Mouse (Mus musculus): ENCODE results near the gene Alox12.
A peak's percentile ranks its signal among the peaks of the same experiment; 100 is the strongest.

Alox12 gene

DNA sequence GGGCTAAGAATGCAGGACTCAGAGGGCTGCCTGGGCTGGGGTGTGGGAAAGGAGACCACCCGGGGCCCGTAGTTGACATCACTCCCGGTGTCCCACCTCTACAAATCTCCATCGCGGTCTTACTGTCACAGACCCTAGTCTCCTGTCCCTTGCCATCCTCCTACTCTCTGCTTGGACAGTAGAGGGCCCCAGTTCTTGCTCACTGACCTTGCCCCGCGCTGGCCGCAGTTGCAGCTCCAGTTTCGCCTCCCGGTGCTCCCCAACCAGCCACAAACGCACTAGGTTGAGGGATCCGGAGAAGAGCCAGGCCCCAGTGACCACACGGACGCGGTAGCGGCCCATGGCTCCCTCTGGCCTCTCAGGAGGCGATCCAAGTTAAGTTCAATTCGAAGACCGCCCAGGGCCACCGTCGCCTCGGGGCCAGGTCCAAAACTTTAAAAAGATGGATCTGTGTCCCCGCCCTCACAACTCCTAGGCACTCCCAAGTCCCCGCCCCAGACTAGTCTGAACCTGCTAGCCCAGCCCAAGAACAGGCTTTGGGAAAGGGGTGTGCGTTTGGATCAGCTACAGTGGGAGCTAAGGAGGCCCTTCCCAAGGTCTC is at the start of gene Alox12:
Gene Alox12 (minus strand): TSS at position 423 of the 601 bp plus-strand sequence.
- peak; percentile 34 to 37 for DNase-seq

- no peak for DNase-seq
Observed at GRCm38 (mm10) chr11:70302293-70302692, 47.1 kb upstream of the Alox12 start.

DNA sequence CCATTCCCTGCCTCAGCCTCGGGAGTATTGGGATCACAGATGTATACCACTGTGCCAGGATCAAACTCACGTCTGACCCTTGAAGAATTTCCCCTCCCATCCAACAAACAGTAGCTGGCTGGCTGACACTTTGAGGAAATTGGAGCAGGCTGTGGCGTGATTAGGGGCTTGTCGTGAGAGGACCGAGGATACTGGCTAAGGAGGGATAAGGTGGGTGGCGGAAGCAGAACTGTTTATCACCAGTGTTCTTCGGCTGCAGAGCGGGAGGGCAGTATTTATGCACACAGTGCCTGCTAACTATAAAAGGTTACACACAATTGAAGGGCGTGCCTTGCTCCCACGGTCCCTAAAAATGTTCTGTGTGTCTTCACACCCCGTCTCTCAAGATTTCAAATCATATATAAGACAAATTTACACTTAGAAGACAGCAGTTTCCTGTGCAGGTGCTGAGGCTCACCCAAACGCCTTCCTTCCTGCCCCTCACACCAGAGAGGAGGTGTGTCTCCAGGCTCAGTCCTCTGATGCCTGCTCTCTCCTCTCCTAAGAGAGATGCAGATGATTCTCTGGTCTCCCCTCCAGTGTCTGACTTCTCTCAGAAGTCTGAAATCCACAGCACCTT is 42.8 kb upstream of the Alox12 start:
- DNase-seq, result no peak

DNA sequence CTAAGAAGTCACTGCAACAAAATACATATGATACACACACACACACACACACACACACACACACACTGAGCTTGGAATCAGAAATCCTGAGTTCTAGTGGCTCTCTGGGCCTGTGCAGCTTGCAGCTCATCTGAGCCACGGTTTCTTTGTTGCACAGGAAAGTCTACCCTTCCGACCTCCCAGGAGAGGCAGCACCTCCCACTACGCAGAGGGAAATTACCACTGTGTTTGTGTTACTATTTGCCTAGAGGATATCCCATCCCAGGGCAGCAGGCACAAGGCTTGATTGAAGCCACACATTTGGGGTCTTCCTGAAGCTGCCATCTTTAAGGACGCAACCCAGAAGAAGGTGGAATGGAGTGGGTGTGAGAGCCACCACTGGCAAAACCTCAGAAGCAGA is 42.3 kb upstream of the Alox12 start:
- DNase-seq, result no peak

- no peak for DNase-seq
Observed at GRCm38 (mm10) chr11:70293881-70294280, 38.7 kb upstream of the Alox12 start.

- DNase-seq, result no peak
Observed at GRCm38 (mm10) chr11:70291235-70291634, 36.1 kb upstream of the Alox12 start.

DNA sequence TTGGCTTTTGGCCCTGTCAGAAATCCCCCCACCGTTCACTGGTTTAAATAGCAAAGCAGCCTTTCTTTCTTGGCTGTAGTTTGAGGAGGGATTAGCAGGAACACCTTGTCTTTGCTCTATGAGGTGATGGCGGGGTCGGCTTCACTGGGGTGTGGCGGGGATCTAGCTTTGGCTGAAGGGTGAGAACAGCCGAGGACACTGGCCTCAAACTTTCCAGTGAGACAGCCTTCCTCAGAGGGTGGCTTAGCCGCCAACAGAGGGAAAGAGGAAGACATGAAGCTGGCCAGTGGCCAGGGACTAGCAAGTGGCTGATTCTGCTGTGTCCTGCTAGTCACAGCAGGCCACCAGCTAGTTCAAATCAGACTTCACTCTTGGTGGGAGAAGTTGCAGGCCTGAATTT is 34.1 kb upstream of the Alox12 start:
- peak in 1 of 2 experiments; percentile 3 for DNase-seq

DNA sequence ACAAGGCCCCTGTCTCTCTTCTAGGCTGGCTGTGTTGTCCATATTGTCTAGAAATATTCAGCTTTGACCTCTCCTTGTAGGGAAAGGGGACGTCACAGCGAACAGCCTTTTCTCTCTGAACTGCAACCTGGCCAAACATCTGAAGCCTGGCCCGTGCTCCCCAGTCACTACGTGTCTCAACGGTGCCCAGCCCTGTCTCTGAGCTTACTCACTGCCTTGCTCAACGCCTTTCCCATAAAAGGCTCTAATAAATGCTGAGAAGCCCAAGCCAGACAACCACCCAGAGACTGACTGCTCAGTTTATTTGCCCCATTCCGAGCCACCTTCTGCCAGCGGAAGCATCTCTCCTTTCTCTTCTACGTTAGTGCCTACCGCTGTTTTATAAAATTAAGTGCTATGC is 32.9 kb upstream of the Alox12 start:
- no peak for DNase-seq

- DNase-seq, result no peak
Observed at GRCm38 (mm10) chr11:70285686-70286085, 30.5 kb upstream of the Alox12 start.

DNA sequence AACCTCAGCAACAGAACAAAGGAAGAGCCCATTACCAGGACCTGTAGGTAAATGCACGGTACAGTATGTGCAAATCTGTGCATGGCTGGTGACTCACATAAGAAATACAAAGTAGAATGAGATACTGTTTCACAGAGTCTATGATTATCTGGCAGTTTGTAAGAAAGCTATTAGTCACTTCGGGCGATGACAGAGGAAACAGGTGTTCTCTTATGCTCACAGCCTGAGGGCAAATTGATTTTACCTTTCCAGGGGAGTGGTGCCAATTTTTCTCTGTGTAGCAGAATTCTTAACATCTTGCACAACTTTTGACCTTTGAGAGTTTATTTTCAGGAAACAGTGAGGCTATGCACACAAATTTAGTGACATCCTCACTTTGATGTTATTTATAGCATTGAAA is 29.6 kb upstream of the Alox12 start:
- no peak for DNase-seq

GRCm38 (mm10) chr11:70283666-70284065 is 28.5 kb upstream of the Alox12 start:
- DNase-seq, result no peak

DNA sequence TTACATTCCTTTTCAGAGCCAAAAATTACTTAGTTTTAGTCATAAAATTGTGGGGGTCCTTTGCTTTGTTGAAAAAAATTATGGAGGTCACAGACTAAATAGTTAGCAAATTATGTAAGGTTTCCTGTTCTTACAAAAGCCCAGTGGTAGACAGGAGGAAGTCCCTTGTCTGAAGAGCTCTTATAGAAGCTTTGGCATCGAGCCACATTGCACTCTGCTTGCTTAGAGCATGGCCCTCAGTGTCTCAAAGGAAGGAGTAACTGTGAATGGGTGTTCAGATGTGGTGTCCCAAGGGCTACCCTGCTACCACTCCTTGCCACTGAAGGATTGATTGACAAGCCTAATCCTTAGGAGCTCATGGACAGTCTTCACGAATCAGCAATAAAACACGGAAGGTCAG is 25.3 kb upstream of the Alox12 start:
- no peak for DNase-seq

GRCm38 (mm10) chr11:70278961-70279360 is 23.8 kb upstream of the Alox12 start:
- no peak for DNase-seq

- no peak for DNase-seq
Observed at GRCm38 (mm10) chr11:70271641-70272040, 16.5 kb upstream of the Alox12 start.

DNA sequence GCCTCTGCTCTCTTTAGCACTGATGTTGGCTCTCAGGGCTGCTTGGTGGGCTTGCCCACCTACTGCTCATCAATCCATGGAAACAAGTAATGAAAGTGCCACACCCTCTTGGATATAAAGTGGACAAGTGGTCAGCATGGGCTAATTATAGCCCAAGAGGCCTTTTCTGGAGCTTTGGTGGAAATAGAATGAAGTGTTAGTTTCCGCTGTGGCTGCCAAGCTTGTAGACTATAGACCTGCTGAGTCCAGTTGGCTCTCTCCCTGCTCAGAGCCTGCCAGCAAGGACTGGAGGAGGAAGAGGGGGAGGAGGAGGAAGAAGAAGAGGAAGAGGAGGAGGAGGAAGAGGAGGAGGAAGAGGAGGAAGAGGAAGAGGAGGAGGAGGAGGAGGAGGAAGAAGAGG is 11.3 kb upstream of the Alox12 start:
- DNase-seq, result no peak

DNA sequence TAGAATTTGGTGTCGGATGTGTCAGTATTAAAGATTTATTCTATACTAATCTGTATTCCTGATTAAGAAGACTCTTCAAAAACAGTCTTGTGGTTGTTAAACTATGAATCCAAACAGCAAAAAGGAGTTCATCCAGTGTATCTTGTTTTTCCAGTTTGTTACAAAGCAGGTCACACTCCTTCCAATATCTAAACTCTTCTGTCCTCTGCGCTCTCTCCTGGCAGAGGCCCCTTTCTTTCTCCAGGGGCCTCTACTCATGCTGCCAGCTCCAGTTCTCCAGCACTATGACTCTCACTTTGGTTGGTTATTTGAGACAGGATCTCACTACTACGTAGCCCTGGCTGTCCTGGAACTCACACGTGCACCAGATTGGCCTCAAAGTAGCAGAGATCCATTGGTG is 10.7 kb upstream of the Alox12 start:
- DNase-seq, result no peak

- DNase-seq, result no peak
Observed at GRCm38 (mm10) chr11:70265252-70265651, 10.1 kb upstream of the Alox12 start.

DNA sequence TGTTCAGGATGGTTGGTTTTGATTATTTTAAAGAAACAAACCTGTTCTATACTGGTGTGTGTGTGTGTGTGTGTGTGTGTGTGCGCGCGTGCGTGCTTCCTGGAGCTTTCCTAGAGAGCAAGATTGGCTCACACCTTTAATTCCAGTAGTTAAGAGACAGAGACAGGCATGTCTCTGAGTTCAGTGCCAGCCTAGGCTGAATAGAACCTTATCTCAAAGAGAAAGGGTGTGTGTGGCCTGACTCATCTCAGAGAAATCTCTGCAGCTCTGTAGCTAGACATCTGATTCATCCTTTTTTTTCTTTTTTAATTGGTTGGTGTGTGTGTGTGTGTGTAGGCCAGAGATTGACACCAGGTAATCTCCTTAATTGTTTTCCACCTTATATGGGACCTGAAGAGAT is 3.9 kb upstream of the Alox12 start:
- no peak for DNase-seq

- DNase-seq, result no peak
Observed at GRCm38 (mm10) chr11:70254337-70254736, 816 bp downstream of the Alox12 start.

GRCm38 (mm10) chr11:70251853-70252252 is 3.3 kb downstream of the Alox12 start:
- DNase-seq, result no peak

DNA sequence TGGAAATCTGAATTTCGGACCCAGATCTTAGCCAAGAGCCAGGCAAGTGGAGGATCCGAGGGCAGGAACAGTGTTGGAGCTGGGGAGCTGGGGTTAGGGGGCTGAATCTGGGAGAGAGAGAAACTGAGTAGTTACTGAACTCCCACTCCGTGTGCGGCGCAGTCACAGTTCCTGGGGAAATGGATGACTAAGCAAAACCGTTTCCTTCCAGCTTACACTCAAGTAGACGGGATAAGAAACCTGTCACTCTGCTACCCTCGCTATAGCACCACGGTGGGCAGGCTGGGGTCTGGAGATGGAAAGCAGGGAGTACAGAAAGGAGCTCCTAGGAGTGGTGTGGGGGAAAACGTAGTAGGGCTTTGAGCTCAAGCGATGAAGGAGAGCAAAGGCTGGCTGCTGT is 5.0 kb downstream of the Alox12 start:
- no peak for DNase-seq

DNA sequence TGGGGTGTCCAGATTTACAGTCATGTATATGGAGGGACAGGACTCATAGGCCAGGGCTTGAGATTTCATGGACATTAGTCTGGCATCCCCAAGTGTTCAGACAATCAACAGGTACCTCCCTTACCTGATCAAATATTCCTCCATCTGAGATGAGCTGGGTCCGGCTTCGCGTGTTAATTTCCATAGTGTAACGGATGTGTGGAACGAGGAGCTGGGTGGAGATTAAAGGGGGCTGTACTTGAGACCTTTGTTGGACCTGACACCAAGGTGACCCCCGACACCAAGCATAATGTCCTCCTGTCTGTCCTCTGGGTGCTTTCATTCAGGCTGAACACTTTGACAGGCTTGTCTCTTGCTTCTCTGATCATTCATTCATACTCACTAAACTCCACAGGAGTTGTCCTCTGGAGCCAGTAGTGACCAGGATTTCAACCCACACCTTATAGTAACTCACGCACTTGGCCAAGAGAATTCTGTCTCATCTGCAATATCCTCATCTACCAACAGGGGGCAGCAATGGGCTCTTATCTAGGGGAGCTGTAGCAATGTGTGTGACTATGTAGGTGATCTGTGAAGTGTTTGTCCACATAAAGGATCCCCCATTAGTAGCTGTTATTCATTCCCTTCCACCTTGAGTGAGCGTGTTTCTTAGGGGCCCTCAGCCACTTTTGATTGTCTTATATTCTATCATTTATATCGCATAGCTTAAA is 7.9 kb downstream of the Alox12 start:
- DNase-seq, result peak; percentile 74 to 79

DNA sequence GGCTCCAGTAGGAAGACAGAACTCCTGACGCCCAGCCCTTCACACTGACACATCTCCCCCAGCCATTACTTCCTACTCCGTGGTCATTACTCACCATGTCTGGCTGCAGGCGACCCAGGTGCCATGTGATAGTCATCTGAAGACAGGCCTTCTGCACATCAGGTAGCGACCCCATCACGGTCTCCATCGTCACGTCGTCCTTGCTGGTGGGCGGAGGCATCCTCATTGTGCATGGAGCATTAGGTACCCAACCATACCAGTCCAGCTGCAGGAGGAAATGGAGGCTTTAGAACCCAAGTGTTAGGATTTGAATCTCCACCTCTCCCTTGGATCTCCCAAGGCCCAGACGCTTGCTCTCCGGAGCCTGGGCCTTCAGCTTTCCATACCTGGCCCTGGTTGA is 12.6 kb downstream of the Alox12 start:
- no peak for DNase-seq

GRCm38 (mm10) chr11:70239541-70240279 is 15.4 kb downstream of the Alox12 start, which contains the start of the genes Gm21988 and Rnasek:
Gene Gm21988, minus strand, starts transcription at chr11:70239830.
Gene Rnasek, minus strand, starts transcription at chr11:70239842.
- DNase-seq, result peak; percentile 83 to 86

Data from cerebellum, adult 18-20 months (tissue).